Mouse (Mus musculus): ENCODE measurements around the gene Gucd1.
"Not testable (repeated sequence)": the region's sequence is repeated elsewhere in the genome, so short reads cannot be mapped to it uniquely, and the experiment has no call there.

The Gucd1 gene

GRCm38 (mm10) chr10:75394796-75395195, 123.0 kb downstream of the Gucd1 start:
- DNase-seq (ENCODE audit: low spot score in 2 of 2) = no peak

GRCm38 (mm10) chr10:75390832-75391231, 126.9 kb downstream of the Gucd1 start:
- no peak for DNase-seq (ENCODE audit: low spot score in 2 of 2)

- DNase-seq (ENCODE audit: low spot score in 2 of 2) = no peak
Measured at GRCm38 (mm10) chr10:75390156-75390555, 127.6 kb downstream of the Gucd1 start.

GRCm38 (mm10) chr10:75378688-75379087, 139.1 kb downstream of the Gucd1 start:
- DNase-seq (ENCODE audit: low spot score in 2 of 2) = no peak

GRCm38 (mm10) chr10:75373655-75374351, 144.0 kb downstream of the Gucd1 start:
- not testable (repeated sequence) for DNase-seq (ENCODE audit: low spot score in 2 of 2)

- no peak for DNase-seq (ENCODE audit: low spot score in 2 of 2)
Measured at GRCm38 (mm10) chr10:75365231-75365633, 152.5 kb downstream of the Gucd1 start.

GRCm38 (mm10) chr10:75364796-75365195, 153.0 kb downstream of the Gucd1 start:
- no peak for DNase-seq (ENCODE audit: low spot score in 2 of 2)

- DNase-seq (ENCODE audit: low spot score in 2 of 2) = not testable (repeated sequence)
Measured at GRCm38 (mm10) chr10:75364214-75364690, 153.5 kb downstream of the Gucd1 start.

GRCm38 (mm10) chr10:75355341-75355740, 162.4 kb downstream of the Gucd1 start:
- no peak for DNase-seq (ENCODE audit: low spot score in 2 of 2)

GRCm38 (mm10) chr10:75353838-75354241, 163.9 kb downstream of the Gucd1 start:
- not testable (repeated sequence) for DNase-seq (ENCODE audit: low spot score in 2 of 2)

- DNase-seq (ENCODE audit: low spot score in 2 of 2) = no peak
Measured at GRCm38 (mm10) chr10:75352541-75352940, 165.2 kb downstream of the Gucd1 start.

- no peak for DNase-seq (ENCODE audit: low spot score in 2 of 2)
Measured at GRCm38 (mm10) chr10:75350564-75350963, 167.2 kb downstream of the Gucd1 start.

- no peak for DNase-seq (ENCODE audit: low spot score in 2 of 2)
Measured at GRCm38 (mm10) chr10:75345265-75345664, 172.5 kb downstream of the Gucd1 start.

GRCm38 (mm10) chr10:75344563-75344962, 173.2 kb downstream of the Gucd1 start:
- not testable (repeated sequence) for DNase-seq (ENCODE audit: low spot score in 2 of 2)

GRCm38 (mm10) chr10:75341936-75342335, 175.8 kb downstream of the Gucd1 start:
- DNase-seq (ENCODE audit: low spot score in 2 of 2) = no peak

- DNase-seq (ENCODE audit: low spot score in 2 of 2) = no peak
Measured at GRCm38 (mm10) chr10:75339377-75339776, 178.4 kb downstream of the Gucd1 start.

GRCm38 (mm10) chr10:75338852-75339251, 178.9 kb downstream of the Gucd1 start:
- no peak for DNase-seq (ENCODE audit: low spot score in 2 of 2)

- no peak for DNase-seq (ENCODE audit: low spot score in 2 of 2)
Measured at GRCm38 (mm10) chr10:75337231-75337630, 180.5 kb downstream of the Gucd1 start.

- no peak for DNase-seq (ENCODE audit: low spot score in 2 of 2)
Measured at GRCm38 (mm10) chr10:75335075-75335474, 182.7 kb downstream of the Gucd1 start.

GRCm38 (mm10) chr10:75334175-75334574, 183.6 kb downstream of the Gucd1 start:
- DNase-seq (ENCODE audit: low spot score in 2 of 2) = no peak

GRCm38 (mm10) chr10:75333176-75333776, 184.5 kb downstream of the Gucd1 start:
- no peak for DNase-seq (ENCODE audit: low spot score in 2 of 2)

- DNase-seq (ENCODE audit: low spot score in 2 of 2) = no peak
Measured at GRCm38 (mm10) chr10:75332268-75332667, 185.5 kb downstream of the Gucd1 start.

- no peak for DNase-seq (ENCODE audit: low spot score in 2 of 2)
Measured at GRCm38 (mm10) chr10:75328201-75328704, 189.5 kb downstream of the Gucd1 start.

Data from spleen, postnatal 10 days (tissue).